Mouse (Mus musculus) cerebellum, postnatal 10 days (tissue): Measurements from ENCODE around the gene Gm21028.
"Not testable (repeated sequence)": the region's sequence is repeated elsewhere in the genome, so short reads cannot be mapped to it uniquely, and the experiment has no call there.

Experiments used
- DNase-seq, 2 experiments: peaks; one replicate each; pipeline ENCODE4 v3.0.0; 2021; ENCODE audit warnings: mixed read lengths in 2 of 2

Gm21028 gene

DNA sequence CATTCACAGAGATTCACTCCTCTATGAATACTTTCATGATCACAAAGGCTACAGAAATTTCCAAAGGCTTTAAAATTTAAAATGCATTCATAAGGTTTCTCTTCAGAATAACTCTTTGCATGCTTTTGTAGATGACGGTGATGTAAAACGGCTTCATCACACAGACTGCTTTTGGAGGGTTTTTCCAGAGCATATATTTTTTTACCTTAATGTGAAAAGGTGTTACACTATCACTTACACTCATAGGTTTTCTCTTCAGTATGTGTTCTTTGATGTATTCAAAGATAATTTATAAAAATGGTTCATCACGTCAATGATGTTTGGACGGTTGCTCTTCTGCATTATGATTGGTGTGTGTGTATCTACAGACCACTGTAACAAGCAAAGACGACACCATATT lies at the start of gene Gm21028:
TSS of gene Gm21028 (minus strand) at position 101 of the 400 bp plus-strand sequence.
- DNase-seq = no peak

DNA sequence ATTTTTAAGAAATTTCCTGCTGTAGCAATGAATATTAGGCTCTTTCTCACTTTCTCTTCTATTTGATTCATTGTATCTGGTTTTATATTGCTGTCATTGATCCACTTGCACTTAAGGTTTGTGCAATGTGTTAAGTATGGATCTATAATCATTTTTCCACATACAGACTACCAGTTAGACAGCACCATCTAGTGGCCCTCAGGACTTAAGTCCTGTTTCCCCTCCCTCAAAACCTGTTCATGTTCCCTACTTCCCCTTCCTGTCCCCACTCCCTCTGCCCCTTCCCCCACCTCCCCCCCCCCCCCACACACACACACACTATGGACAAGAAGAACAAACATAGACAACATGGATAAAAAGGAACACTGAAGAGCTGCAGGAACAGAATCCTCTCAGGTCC lies 17.3 kb upstream of the Gm21028 start:
- not testable (repeated sequence) for DNase-seq

DNA sequence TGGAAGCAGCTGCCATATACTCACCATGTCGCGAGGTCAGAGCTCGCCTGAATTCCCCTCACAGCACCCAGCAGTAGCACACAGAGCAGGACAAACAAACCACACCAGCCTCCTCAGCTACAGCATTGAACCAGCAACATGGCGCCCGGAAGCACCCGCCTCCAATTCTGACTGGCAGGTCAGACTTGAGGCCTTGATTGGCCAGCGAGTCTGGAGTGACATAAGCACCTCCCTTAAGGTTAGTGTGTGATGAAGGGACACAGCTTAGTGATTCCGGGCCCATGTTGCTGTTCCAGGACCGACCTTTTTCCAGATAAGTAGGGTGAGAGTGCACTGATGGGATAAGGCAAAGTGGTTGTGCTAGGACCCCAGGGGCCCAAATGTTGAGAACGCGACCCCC lies 14.0 kb upstream of the Gm21028 start, which contains the start of gene Zfp977:
TSS of gene Zfp977 (minus strand) at position 135 of the 400 bp plus-strand sequence.
- DNase-seq = not testable (repeated sequence)

DNA sequence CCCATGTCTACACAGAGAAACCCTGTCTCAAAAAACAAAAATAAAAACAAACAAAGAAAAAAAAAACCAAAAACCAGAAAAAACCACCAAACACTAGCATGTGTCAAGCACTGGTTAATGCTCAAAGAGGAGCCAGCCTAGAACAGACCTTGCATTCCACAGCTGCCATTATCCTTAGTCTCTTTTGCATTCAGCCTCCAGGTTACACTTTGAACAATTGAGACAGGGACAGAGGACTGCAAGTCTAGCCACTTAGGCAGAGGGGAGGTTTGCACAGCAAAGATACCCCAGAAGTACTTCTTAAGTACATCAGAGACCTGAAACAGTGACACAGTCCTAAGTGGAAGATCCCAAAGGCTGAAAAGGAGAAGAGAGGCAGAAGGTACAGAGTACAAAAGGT lies 12.9 kb upstream of the Gm21028 start:
- DNase-seq = not testable (repeated sequence)

DNA sequence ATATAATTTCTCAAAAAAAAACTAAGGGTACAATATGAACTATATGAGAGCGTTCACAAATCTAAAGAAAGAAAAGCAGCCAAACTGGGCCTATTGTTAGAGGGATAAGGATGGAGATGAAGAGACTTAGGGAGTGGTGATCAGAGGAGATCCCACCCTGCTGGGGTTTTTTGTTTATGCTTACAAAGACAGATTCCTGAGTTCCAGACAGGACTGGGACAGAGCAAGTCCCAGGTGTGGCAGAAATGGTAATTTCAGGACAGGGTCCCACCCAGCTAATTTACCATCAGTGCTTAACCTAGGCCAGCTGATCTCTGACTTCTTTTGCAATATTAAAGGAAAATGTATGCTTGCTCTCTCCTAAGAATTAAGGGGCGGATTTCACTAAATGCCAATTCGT lies 26.6 kb downstream of the Gm21028 start:
- DNase-seq = no peak
